Mouse (Mus musculus): ENCODE data around the gene Tada2a.
A peak's percentile ranks its signal among the peaks of the same experiment; 100 is the strongest.

The Tada2a gene

DNA sequence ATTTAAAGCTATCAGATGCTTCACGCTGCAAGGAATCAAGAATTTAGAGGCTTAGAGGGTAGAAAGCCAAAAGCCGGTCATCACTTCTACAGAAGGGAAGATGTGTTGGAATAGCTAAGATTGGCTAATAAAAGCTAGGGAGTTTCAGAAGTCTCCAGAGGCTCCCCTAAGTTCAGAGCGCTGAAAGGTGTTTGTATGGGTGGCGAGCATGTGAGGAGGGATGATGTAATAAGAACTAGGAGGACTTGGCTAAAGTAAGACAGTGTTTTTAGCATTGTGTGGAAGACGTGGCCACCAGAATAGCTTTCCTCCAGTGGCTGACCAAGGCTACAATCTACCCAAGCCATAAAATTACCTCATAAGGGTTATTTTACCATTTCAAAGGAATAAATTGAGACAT, 15.8 kb downstream of the Tada2a start:
- no peak for DNase-seq (ENCODE audit: low spot score)

DNA sequence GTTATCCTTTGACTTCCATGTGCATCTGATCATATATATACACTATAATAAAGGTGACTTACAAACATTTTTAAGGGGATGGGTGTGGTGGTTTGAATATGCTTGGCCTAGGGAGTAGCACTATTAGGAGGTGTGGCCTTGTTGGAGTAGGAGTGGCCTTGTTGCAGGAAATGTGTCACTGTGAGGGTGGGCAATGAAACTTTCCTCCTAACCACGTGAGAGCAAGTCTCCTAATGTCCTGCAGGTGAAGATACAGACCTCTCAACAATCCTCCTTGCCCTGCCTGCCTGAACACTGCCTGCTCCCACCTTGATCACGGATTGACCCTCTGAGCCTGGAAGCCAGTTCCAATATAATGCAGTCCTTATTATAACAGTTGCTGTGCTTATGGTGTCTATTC, 22.3 kb downstream of the Tada2a start:
- DNase-seq (ENCODE audit: low spot score) = no peak

DNA sequence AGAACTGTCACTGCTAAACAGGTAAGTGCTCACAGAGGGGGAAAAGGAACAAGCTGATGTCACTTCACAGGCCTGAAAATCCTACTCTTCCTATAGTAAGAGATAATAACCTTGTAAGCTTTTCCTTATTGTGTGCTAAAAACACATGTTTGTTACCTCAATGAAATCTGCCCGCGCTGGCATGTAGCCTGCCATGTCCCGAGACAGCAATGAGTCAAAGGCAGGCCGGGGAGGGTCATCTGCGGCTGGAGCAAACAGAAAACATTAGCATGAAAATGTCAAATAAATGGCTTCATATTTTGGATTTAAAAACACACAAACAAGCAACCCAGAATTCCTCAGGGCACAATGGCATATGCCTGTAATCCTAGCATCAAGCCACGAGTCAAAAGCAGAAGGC, 25.4 kb downstream of the Tada2a start:
- no peak for DNase-seq (ENCODE audit: low spot score)

DNA sequence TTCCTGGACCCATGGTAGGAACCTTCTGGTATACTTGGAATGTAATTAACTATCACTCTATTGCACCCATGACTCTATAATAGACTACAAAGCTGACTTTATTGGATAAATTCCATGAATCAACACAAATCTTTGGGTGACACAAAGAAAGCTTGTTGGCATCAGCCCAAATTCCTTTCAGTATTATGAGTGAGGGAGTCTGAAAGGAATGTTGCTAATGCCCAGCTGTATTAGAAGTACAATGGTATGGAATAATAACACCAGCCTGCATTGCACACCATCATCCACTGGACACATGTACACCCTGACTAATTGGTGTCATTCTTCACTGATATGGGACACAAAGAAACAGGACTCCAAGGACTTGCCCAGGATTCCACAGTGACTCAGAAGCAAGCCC, 28.2 kb downstream of the Tada2a start:
- no peak for DNase-seq (ENCODE audit: low spot score)

DNA sequence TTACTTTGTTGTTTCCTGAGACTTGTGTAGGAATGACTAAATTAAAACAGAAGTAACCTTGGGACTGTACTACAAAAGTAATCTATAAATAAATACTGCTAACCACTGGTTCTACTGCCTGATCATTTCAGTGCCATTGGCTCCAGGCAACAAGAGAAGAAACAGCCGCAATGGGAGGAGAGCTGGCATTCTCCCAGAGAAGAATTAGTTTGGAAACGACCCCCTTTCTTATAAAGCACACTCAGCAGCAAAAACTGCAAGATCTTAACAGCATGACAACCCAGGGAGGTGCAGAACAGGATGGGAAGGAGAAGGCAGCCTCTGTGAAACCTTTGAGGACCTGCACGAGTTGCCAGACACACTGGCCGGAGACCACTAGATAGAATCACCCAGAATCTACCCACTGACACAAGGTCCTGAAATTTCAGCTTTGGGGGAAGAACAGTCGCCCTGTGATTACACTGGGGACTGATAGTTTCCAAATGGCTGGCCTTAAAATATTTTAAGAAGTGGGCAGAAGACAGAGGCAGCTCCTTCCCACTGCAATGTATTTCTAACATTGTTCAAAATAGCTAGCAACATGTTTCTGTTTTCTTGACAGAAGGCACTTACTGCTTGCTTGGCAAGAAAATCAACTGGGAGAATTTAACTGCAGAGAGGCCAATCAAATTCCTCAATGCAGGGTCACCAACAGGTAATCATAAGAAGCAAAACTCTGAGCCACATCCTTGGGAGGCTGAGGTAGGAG, 32.0 kb downstream of the Tada2a start:
- no peak for DNase-seq (ENCODE audit: low spot score)

DNA sequence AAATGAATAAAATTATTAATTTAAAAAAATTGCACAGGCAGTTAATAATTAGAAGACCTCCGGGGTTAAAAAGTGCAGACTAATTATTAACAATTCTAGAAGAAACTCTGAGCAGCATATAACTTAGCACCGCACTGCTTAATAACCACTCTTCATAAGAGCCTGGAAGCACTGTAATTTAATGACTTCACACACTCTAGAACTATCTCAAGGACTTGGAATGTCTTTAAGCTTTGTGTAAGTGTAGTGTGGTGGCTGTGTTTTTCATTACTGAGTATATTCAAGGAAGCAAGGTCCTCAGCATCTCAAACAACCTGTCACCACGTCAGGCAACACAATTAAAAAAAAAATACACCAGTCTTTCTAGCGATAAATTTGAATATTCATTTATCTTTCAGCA, 34.3 kb downstream of the Tada2a start:
- no peak for DNase-seq (ENCODE audit: low spot score)

DNA sequence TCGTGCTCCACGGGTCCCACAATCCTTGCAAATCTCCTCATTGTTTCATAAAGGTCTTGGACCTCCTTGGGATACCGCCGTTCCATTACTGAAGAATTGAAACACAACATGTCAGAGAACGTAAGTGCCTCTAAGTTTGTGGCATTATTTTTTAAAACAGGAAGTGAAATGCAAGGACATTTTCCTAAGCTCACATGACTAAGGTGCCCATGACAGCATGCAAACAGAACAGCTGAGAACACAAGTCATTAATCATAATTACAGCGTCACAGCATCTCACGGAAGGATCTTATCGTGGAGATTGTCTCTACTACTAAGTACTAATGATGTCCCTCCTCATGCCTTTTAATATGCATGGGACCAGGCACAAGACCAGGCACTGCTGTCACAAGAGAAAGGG, 38.8 kb downstream of the Tada2a start:
- DNase-seq (ENCODE audit: low spot score) = no peak

DNA sequence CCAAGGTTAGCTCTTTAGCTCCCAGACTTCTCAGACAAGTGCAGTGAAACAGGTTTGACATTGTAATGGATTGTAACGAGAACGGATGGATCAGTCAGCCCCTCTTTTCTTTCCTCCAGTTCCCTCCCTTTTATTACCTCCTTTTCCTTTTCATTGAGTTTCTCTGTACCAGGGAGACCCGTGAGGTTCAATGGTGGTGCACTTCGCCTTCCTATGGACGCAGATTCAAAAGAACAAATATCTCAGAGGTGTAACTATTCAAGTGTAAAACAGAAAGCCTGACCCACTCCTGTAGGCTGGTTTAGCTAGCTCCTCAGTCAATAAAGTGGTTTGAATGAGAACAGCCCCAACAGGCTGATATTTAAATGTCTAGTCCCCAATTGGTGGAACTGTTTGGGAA, 47.5 kb downstream of the Tada2a start:
- DNase-seq (ENCODE audit: low spot score) = no peak

DNA sequence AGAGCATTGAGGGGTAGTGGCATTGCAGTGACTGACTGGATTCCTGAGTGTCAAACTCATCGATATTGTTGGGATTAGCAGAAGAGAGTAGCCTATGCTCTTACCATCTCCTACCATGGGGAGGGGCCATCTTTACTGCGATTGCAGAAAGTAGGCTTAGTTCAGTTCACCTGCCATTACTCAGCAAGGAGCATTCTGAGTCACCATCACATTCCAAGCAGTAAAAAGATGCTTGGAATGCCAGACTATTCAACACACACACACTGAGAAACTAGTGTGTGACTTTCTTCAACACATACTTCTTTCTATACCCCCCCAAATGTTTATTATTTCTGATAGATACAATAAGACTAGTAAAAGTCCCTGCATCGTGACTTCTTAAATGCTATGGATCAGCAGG, 49.1 kb downstream of the Tada2a start:
- DNase-seq (ENCODE audit: low spot score) = no peak

DNA sequence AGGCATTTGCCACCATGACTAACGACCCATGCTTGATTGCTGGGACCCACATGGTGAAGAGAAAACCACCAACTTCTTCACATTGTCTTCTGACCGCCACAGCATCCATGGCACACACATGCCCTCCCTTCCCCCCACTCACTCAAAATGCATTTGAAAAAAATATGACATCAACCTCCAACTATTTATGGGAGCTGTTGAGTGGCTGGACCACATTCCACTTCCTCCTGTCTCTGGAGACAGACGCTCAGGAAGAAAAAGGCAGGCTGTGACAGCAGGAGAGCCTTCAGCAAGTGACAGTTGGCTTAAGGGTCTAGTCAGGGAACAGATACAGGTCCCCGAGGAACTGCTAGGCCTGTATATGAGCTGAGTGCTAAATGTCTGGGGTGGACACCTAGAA, 49.5 kb downstream of the Tada2a start:
- no peak for DNase-seq (ENCODE audit: low spot score)

DNA sequence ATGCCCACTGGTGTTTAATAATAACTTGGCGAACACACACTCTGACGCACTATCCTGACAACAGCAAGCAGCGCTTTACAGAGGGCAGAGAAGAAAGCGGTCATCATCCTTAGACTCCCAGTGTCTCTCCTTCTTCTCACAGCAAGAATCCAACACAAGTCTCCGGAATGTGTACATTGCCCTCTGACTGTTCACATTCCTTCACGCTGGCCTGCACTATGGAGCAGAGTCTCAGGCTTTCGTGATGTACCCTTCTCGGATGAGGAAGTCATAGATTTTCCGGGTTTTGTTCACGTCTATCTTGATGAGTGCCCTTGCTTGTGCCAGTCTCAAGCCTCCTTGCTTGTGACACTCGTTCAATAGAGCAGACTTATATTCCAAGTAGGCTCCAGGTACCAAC, 50.0 kb downstream of the Tada2a start:
- DNase-seq (ENCODE audit: low spot score) = no peak

DNA sequence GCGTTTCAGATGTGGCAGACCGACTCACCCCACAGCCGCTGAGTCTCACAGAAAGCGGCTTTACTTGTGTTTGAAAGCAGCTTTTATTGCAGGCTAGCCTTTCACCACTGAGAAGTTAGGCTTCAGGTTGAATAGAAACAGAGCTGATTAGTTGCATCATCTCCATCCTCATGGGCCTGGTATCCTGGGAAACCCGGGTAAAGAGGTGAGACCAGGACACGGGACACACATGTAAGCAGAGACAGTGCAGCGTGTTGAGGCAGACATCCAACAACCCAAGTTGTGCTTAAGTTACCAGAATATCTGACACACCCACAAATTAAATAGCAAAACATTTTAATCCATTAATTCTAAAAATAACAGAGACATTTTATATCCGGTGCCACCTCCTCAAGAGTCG, 50.8 kb downstream of the Tada2a start:
- DNase-seq (ENCODE audit: low spot score) = no peak

DNA sequence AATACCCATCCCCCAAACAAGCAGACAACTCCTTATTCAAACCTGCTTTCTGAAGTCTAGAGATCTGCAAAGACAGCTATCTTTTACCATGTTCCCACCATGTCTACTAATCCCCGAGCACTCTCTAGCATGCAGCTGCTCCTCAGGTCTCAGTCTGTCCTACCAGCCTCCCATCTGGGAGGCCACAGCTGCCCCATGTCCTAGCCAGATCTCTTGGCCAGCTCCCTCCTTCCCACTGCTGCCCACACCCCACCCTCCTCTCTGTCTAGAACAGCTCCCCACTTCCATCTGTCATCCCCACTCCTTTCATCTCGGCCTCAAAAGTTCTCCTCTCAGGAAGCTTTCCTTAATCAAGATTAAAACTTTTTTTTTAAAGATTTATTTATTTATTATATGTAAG, 52.4 kb downstream of the Tada2a start:
- DNase-seq (ENCODE audit: low spot score) = no peak

DNA sequence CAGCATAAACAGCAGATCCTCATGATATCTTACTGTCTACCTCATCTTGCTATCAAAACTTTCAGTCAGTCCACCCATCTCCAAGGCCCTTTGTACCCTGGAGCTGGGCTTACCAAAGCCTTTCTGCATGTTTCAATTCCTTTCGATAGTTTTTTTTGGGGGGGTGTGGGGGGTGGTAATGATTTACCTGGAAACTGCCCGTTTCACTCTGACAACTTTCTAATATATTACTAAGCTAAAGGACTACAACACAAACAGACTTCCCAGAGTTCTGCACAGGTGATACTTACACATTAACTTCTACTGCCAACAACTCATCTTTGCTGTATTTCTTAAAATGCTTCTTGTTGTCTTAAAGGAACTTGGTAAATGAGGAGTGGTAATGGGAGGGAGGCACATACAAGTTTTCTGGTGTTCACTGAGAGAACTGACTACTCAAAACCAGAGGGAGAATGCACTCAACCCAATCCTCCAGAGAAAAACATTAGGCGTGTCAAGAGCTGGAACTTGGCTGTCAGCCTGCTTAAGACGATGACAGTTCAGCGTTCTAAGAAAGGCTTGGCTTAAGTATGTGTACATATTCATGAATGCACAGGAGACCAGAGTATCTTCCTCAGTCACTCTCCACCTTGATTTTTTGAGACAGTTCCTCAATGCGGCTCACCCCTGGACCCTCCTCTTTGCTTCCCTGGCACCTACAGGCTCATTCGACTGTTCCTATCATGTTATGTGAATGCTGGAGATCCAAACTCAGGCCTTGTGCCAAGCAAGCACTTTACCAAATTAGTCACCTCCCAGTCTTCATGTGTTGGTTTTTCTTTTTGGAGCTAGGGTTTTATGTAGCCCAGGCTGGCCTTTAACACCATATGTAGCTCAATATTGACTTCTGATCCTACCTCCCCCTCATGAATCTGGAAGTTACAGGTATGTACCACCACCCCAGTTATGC, 55.3 kb downstream of the Tada2a start:
- no peak for DNase-seq (ENCODE audit: low spot score)

DNA sequence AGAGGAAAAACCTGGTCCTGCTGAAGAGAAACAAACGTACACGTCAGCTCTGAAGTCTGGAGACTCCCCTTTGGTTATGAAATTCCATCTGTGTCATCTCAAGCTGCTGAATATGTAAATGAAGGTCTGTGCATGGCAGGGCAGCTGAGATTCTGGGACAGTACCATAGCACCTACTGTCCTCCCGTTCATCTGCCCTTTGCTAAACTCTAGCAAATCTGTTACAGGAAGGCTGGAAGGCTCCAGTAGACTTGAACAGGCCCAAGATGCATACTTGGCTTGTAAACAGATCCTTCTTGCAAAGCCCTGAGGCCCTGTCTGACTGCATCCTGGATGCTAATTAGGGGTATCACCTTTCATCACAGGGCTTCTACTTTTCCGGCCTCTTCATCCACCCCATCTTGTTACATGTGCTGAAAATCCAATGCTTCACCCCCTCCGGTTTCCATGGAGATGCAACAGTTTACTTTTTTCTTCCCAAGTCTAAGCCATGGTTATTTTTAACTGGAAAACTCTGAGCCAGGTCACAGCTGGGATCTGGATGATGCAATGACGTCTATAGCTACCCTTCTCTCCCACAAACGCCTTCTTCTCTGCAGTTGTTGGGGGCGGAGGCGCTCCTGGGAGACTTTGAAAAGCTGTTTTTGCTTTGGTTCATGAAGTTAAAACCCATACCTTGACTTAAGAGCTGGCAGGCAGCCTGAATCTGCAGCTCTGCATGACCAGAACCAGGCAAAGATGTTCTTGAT, 56.3 kb downstream of the Tada2a start:
- peak; percentile 46 for DNase-seq (ENCODE audit: low spot score)

DNA sequence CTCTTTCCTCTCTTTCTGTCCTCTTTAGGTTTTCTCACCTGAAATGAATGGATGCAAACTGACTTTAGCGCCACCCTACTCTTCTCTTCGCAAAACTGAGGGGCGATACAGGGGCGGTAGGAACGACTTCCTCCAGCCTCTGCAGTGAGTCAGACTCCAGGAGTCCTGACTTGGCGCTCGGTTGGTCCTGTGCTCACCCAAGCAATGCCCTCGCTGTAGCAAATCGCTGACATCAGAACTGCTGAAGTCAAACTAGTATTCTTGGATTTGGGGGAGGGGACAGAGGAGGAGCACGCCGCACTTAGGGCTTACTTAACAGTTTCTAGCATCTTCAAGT, 60.4 kb downstream of the Tada2a start, which contains the start of gene Dusp14:
TSS of gene Dusp14 (minus strand) at position 228 of the 337 bp plus-strand sequence.
- DNase-seq (ENCODE audit: low spot score) = peak; percentile 35

DNA sequence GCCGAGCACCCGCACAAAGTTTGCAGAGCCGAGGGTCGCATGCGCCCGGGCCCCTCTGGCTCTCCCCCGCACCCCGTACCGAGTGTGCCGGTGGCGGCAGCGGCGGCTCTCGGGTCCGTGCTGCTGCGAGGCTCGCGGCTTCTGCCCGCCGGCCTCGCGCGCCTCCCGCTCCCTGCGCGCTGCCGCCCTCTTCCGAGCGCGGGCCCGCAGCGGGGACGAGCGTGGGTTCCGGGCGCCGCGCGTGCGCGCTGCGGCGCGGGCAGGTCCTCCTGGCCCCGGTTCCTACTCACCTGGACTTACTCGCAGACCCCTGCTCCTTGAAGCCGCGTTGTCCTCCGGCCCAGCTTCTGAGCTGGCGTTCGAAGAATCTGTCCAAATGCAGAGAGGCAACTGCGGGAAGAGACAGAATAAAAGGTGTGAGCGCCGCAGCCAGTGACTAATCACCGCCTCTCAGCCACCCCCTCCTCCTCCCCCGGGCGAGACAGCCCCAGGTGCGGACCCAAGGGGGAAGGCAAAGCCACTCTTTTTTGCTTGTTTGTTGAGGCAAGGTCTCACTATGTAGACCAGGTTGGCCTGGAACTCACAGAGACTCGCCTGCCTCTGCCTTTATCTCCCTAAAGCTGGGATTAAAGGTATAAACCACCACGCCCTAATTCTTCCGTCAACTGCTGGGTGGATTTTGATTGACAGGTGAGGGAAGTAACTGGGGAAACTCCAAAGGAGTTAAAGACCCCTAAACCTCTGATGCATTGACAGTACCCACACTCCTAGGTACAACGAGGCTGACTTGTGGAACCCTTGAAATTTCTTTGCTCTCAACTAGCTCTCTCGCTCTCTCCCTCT, 61.0 kb downstream of the Tada2a start:
- peak; percentile 69 for DNase-seq (ENCODE audit: low spot score)

DNA sequence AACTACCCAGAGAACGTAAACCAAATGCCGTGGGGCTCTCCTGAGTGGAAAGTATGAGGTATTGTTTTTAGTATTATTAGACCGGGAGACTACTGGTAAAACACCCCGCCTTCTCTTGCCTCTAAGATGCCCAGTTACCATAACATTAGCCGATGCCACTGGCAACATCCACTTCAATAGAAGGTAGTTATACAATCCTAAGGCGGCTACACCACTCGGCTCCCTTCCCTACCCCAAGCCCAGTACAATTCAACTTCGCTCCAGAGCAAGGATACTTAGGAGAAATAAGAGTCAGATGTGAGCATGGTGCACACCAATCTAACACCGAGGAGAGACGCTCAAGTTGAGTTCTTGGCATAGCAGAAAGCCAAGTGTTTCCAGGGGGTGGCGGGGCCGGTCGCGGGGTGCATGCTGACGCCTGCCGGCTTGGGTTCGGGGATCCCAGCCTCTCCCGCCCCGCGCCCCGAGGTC, 61.6 kb downstream of the Tada2a start:
- peak; percentile 67 for DNase-seq (ENCODE audit: low spot score)

DNA sequence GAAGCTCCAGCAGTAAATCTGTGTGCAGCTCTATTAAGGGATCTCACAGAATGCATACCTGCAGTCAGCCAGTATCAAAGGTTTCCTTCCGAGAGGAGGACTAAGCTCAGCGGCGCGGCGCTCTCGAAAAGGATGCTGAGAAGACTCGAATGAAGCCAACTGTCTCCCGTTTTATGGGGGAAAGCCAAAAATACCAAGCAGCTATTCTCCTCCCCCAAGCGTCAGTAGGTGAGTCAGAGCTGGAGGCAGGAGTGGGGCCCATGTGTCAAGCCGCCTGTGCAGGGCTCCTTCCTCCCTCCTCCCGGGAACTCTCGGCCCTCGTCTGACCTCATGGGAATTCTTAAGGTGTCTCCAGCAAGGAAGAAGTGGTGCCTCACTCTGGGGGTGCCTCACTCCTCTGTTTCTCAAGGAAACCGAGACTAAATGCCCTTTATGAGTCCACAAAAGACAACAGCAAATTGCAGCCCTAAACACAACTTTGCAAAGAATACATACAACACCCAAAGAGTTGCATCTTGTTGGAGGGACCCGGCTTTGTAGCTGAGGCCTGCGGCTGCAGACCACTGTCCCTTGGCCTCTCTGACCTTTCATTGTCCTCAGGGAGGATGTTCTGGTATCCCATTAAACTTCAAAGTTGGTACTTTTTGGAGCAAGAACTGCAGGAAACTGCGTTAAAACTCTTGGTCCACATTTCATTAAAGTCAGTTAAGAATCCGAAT, 62.3 kb downstream of the Tada2a start:
- peak; percentile 55 for DNase-seq (ENCODE audit: low spot score)

DNA sequence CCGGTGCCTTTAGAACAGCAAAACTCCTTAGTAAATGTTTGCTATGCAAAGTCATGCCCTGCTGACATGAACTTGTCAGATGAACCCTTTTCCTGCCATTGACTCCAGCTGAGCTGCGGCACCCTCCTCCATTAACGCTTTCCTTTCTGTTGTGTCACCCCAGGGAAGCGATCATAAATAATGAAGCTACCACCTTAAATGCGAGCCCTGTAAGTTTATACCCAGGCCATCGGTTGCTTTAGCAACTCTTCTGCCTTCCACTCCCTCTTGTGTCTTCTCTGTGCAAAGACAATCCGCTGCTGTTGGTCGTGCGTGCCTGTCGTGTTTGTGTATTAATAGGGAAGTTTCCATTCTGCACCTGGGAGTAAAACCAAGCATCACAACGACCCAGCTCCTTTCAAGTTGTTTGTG, 63.3 kb downstream of the Tada2a start:
- DNase-seq (ENCODE audit: low spot score) = peak; percentile 49

DNA sequence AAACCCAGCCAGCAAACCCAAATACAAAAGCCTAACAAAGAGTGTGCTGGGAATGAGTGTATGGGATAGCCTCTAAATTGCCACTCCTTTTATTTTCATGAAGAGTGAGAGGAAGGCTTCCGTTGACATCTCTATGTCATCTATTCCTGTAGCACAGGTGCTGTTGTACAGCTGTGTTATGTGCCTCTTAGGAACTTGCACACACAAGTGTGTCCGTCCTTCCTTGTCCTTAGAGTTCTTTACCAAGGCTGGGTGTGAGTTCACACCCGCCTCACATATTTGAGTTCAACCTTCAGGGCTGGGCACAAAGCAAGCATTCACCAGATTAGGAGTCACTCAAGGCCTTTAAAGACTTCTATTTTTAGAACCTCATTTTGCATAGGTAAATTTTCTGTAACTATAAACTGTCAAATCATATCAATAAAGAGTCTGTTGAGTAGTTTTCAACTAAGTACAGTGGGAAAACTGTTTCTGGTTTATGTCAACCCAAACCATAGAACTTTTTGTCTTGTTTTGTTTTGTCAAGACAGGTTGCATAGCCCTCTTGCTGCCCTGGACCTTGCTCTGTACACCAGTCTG, 65.7 kb downstream of the Tada2a start:
- no peak for DNase-seq (ENCODE audit: low spot score)

Measured in embryo, embryonic 10.5 days (tissue).